8 mouse cellular contexts compared by ENCODE assay signal in genomic region chr6:11907269-11908032, GRCm38 (mm10). TPM values are rescaled to one million over a fixed set of nuclear protein-coding genes. Genes with fewer than 3 reads are reported as not detected.
DNase-seq lines count a peak whose midpoint lies in the region; ATAC-seq lines count a peak whose summit lies in the region.

Ndufa4 (minus strand) TSS chr6:11907497.
Phf14 (plus strand) TSS chr6:11907809.

- WGBS in lung, embryonic 16.5 days = under 1% methylated on average over 59 of the region's 59 CpGs

- peak; percentile 94 to 97 for ATAC-seq in hematopoietic stem cell, adult 5-6 weeks (replicated peaks in 1 of 2; ENCODE audit: insufficient read depth in 1 of 2, low FRiP score in 2 of 2, low TSS enrichment in 1 of 2, low read depth in 1 of 2, poor library complexity in 2 of 2, severe bottlenecking in 2 of 2)
- ATAC-seq in lung, embryonic 16.5 days (ENCODE audit: low read depth) = peak; percentile 98

- peak within 1 kb of the TSS; percentile 91 for H3K9ac ChIP-seq in lung, embryonic 16.5 days (ENCODE audit: low read length)

- no peaks in the 10 kb centered on the region for H3K9me3 ChIP-seq in lung, embryonic 16.5 days (ENCODE audit: control insufficient read depth, low read length)

- H3K4me3 ChIP-seq in lung, embryonic 16.5 days (ENCODE audit: low read length) = peak within 1 kb of the TSS; percentile 94

- H3K4me1 ChIP-seq in lung, embryonic 16.5 days (replicated peaks; ENCODE audit: control insufficient read depth, insufficient read depth, low read length) = peaks cover 14% of the 10 kb centered on the region

- H3K36me3 ChIP-seq in lung, embryonic 16.5 days (ENCODE audit: control insufficient read depth, insufficient read depth, low read length) = peaks cover 9% of the 10 kb centered on the region

- no peaks in the 10 kb centered on the region for H3K27me3 ChIP-seq in lung, embryonic 16.5 days (ENCODE audit: control insufficient read depth, insufficient read depth, low read depth, low read length)

- peak within 1 kb of the TSS; percentile 89 for H3K27ac ChIP-seq in lung, embryonic 16.5 days (ENCODE audit: low read length)

- peak within 1 kb of the TSS; percentile 80 for H3K4me2 ChIP-seq in lung, embryonic 16.5 days (ENCODE audit: low read depth, low read length)

- peak; percentile 83 for DNase-seq in MEL-GATA-1-ER (ENCODE audit: extremely low read depth, low read depth)
- DNase-seq in cerebellum, adult 8-10 months = peak; percentile 97
- DNase-seq in forelimb bud, embryonic 11.5 days (ENCODE audit: low read depth, low spot score) = peak; percentile 92
- DNase-seq in layer of hippocampus, adult 9-10 months (ENCODE audit: low spot score) = peak; percentile 95
- DNase-seq in ovary, postnatal 10 days (ENCODE audit: low spot score) = peak; percentile 88
- DNase-seq in thymus, postnatal 10 days (ENCODE audit: low spot score in 2 of 2) = peak; percentile 71 to 80

RNA-seq across cellular contexts. Expression of gene Ndufa4, which starts in this region (rescaled TPM):
- total RNA-seq in hematopoietic stem cell, adult 5-6 weeks (2017) = 315 and 474 TPM in 2 replicates
- polyA plus RNA-seq in lung, embryonic 16.5 days (2015; fragmentation: Nextera tagmentation; extraction: Ambion mirVana) = 895 and 918 TPM in 2 replicates

RNA-seq across cellular contexts. Expression of gene Phf14, which starts in this region (rescaled TPM):
- 175 and 198 TPM in 2 replicates for total RNA-seq in hematopoietic stem cell, adult 5-6 weeks (2017)
- polyA plus RNA-seq in lung, embryonic 16.5 days (2015; fragmentation: Nextera tagmentation; extraction: Ambion mirVana) = 53.5 TPM in 2 replicates

Comparison
In these comparisons a context has a peak if more than half of its experiments do, and no peak if none do; other contexts are left out.
1. Peak in every context shown above with its lines: DNase-seq, ATAC-seq, H3K4me3 ChIP-seq and H3K27ac ChIP-seq.